Mouse (Mus musculus): ENCODE results near the gene Rbm15b. TPM values are rescaled to one million over a fixed set of nuclear protein-coding genes. Genes with fewer than 3 reads are reported as not detected.

Rbm15b gene
- 10 to 100 TPM; 48.2 to 51.2 TPM for total RNA-seq (2021)
- long read RNA-seq, experiment 1, full-length matches to known transcripts, result 41 of 41 reads
- long read RNA-seq, experiment 1, partial matches to known transcripts, result 0 of 41 reads
- long read RNA-seq, experiment 1, other reads (novel, unspliced or antisense), result 0 of 41 reads
- long read RNA-seq, experiment 2, full-length matches to known transcripts, result 51 of 51 reads
- long read RNA-seq, experiment 2, partial matches to known transcripts, result 0 of 51 reads
- long read RNA-seq, experiment 2, other reads (novel, unspliced or antisense), result 0 of 51 reads

DNA sequence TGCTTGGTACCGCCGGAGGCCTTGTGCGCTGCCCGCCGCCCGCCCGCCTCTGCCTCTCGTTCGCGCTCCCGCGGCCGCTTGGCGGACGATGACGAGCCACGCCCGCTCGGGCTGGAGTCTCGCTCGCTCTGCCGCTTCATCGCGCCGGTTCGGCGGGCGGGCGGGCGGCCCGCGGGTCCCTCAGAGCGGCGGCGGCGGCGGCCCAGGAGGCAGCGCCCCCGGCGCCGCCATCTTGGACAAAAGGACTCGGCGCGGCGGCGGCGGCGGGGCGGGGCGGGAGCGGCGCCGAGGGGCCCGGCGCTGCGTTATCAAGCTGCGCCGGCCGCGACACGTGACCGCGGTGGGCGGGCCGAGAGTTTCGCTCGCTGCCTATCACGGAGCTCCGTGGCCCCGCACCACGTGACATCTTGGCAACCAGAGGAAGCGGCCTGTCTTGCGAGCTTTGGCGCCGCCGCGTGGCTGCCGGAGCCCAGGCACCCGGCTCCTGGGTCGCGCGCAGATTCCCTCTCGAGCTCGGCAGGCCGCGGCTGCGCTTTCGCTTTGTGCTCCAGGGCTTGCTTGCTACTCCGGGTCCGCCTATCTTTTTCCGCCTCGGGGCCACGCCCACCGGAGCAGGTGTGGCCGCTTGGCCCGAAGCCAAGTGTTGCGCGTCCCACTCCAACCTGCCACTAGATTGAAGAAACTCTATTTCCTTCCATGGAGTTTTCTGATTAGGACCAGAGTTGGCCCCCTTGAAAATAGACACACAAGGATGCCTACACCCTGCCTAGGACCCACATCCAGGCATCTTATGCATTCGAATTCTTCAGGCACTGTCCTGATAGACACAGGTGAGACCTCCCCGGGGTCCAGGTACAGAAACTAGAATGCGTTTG, at the start of gene Rbm15b:
Gene Rbm15b, minus strand, starts transcription at position 601 of the 875 bp plus-strand sequence.
- DNase-seq (ENCODE audit: low spot score in 2 of 2), result peak; percentile 97 to 98

DNA sequence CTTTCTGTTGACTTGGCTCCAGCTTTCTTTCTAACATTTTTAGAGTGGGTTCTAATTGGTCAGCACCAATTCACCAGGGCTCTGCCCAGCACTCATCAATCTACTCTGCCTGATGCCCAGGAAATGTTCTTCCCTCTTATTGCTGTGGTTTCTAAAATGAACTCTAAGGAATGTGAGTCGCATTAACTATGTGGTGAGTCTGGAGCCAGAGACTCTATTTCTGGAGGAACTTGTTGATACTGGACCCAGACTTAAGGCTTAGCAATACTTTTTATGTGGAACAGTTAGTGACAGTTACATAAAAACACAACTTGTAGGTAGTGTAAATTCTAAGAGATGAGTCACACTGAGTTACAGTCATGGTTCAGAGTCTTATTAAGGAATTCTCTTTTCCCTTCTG, 47.8 kb upstream of the Rbm15b start:
- DNase-seq (ENCODE audit: low spot score in 2 of 2), result no peak

DNA sequence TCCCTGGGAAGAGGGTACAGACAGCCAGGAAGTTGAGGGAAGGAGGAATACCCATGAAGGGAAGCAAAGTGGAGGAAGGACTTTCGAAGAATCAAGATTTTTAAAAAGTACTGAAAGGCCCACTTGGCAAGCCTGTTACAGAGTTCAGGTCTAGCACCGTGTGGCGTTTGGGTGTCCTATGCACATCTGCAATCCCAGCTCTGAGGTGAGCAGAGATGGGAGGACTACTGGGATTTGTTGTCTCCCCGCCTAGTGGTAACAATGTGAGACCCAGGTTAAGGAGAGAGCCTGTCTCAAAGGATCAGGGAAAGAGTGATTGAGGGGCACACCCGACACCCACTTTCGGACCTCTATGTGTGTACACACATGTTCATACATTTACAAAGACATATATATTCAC, 27.6 kb upstream of the Rbm15b start:
- no peak for DNase-seq (ENCODE audit: low spot score in 2 of 2)

DNA sequence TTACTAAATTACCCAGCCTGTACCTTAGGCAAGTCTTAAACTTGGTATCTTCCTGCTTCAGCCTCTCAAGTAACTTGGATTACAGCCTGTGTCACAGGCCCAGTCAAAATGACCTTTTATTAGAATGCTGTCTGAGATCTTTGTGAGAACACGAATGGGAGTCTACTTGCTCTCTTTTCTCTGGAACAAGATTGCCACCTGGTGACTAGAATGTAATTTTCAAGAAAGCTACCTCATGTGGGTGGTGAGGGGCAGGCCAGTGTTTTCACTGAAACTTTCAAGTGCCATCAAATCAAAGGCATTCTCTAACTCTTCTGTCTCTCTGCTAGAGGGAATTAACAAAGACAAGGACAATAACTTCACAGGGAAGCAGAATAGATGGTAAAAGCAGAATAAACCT, 26.5 kb upstream of the Rbm15b start:
- DNase-seq (ENCODE audit: low spot score in 2 of 2), result no peak

DNA sequence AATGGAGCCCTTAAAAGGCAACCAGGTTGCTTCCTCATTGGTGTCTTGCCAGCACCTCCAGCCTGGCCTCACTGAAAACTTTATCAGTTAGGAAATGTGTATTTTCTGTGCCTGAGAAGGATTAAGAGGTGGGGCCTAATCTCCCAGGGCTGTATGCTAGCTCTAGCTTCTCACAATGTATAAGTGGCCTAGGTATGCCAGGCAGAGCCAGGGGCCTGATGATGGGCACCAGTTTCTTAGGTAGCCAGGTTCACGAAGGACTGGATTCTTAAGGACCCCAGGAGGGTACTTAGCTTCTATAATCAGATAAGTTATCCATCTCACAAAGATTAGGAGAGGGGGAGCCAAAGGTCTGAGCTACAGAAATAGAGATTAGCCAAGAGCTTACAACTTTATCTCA, 24.4 kb upstream of the Rbm15b start:
- no peak for DNase-seq (ENCODE audit: low spot score in 2 of 2)

DNA sequence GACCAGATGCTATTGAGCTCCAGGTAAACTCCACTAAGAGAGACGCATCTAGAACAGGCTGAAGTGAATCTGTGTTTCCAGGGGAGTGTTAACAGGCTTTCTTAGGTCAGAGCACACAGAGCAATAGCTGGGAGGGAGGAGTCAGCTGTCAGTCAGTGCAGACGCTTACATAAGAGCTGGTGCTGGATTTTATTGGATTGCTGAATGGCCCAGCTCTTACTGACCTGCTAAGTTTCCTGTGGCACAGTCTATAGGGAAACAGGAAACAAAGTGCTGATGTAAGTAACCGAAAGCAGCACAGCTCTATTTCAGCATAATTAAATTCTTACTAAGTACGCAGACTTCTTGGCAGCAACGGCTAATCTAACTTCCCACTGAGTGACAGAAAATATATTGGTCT, 21.5 kb upstream of the Rbm15b start:
- no peak for DNase-seq (ENCODE audit: low spot score in 2 of 2)

DNA sequence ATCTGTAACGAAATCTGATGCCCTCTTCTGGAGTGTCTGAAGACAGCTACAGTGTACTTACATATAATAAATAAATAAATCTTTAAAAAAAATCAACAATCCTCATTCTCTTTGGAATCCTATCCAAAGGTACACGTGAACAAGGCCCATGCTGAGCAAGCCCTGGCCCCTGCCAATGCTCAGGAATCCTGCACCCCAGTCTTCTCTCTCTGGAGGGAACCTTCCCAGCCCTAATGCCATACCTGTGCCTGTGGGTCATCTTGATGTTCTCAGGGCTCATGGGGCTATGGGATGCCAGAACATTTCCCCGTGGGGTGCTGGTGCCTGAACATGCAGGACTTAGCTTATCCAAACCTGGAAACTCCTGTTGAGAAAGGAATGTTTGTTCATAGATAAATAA, 20.9 kb upstream of the Rbm15b start:
- no peak for DNase-seq (ENCODE audit: low spot score in 2 of 2)

DNA sequence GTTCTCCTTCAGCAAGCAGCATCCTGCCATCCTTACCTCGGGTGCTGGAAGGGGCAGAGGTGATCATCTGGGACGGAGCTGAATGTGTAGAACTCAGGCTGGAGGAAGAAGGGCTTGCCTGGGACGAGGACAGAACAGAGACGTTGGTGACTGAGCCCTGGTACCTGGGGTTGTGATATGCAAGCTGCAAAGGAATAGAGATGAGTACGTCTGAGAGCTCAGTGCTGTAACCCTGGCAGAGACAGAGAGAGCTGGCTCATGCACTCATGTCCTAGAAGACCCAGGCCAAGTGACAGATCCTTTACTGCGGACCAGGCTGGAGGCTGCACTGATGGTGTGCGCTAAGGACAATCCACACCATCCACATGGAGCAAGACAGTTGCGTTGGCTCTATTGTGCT, 19.4 kb upstream of the Rbm15b start:
- no peak for DNase-seq (ENCODE audit: low spot score in 2 of 2)

DNA sequence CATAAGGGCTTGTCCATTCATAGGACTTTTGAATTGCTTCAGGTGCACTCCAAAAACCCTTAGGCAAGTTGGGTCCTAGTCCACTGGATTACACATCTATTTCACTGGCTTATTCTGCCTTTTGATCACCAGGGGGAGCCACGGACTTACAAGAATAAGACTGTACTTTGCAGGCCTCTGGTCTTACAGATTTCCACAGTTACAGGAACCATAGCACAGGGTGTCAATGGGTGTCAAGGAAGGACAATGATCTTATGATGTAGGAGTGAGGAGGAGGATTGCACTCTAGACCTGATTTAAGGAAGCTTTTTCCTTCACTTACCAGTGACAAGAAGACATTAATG, 16.5 kb upstream of the Rbm15b start:
- DNase-seq (ENCODE audit: low spot score in 2 of 2), result no peak

DNA sequence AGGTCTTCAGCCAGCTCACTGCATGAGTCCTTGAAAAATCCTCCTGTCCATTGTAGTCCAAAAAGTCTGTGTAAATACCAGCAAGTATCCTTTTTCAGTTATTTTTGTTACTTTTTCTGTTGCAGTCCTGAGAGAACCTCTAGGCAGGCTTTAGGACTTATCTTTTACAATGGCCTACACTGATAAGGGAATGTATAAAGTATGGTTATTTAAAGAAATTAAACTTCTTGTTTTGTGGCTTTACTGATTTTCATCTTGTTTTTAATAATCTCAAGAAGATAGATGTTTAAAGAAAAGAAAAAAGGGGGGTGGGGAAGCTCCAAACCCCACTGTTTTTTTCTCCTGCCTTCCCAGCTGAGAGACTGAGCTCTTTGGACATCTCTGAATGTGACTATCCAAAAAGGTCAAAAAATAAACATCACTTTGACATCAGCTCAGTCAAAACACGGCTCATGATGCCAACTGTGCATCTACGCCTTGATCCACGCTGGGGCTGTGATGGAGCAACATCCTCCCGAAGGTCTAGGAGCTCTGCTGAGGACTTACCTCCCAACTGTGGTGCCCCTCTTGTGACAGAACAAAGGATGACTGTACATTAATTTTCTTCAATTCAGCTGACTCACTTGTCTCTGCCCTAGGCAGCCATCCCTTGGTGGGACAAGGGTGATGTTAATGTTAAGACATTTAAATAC, 16.0 kb upstream of the Rbm15b start:
- DNase-seq (ENCODE audit: low spot score in 2 of 2), result no peak

DNA sequence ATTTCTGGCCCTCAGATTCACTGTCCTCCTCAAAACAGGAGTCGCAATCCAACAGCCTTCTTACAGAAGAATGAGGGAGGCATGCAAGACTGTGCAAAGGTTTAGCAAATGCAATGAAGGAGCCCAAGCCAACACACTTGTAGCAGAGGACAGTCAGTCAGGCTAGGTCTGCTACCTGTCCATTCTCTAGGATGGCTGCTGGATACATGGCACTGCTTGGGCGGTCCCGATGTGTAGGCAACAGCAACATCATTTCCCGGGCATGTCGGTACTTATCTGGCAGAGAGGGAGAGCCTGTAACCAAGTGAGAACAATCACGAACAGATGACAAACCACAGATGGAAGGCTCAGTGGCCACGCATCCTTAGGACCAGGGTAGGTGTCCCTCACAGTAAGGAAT, 14.4 kb upstream of the Rbm15b start:
- no peak for DNase-seq (ENCODE audit: low spot score in 2 of 2)

DNA sequence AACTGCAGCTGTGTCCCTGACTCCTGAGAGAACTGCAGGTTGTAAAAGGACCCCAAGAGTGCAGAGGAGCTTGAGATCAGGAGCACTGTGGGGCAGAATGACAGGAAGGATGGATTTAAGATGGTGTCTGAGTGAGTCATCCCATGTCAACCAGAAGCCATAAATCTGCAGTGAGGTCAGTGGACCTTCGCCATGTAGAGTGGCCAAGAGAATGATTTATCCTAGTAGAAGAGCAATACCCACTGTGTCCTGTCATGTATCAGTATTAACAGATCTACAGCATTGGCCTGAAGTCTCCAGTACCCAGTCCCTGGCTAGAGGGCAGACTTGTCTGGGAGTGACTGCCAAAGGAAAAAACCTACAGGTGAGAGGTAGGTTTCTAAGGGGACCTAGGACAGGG, 11.7 kb upstream of the Rbm15b start:
- DNase-seq (ENCODE audit: low spot score in 2 of 2), result no peak

DNA sequence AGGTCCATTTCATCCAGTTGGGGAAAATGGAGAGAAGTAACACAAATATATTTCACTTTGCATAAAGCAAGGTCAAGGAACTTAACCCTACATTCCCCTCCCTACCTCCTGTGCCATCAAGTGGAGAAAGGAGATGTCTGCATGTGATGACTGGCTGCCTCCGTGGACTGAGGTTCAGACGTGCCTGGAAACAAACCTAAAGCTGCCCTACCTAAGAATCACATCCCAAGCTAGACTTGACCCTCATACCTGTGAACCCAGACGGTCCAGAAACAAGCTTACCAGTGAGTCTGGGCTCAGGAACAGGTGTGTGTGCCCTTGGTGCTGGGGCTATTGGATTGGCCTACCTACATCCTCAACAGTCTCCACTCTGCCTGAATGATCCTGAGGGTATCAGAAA, 6.1 kb upstream of the Rbm15b start:
- no peak for DNase-seq (ENCODE audit: low spot score in 2 of 2)

DNA sequence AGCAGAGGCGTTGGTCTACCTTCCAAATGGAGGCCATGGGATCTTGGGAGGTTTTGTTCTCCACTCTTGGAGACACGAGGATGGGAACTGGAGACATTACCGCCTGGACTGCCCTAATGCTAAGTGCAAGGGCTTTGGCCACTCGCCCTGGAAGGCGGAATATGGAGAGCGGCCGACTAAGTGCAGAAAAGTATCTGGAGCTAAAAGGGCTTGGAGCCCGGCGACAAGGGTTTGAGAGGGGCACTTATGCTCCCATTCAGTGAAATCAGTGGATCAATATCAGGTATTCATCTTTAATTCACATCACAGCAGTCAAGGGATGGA, 5.3 kb upstream of the Rbm15b start:
- no peak for DNase-seq (ENCODE audit: low spot score in 2 of 2)

DNA sequence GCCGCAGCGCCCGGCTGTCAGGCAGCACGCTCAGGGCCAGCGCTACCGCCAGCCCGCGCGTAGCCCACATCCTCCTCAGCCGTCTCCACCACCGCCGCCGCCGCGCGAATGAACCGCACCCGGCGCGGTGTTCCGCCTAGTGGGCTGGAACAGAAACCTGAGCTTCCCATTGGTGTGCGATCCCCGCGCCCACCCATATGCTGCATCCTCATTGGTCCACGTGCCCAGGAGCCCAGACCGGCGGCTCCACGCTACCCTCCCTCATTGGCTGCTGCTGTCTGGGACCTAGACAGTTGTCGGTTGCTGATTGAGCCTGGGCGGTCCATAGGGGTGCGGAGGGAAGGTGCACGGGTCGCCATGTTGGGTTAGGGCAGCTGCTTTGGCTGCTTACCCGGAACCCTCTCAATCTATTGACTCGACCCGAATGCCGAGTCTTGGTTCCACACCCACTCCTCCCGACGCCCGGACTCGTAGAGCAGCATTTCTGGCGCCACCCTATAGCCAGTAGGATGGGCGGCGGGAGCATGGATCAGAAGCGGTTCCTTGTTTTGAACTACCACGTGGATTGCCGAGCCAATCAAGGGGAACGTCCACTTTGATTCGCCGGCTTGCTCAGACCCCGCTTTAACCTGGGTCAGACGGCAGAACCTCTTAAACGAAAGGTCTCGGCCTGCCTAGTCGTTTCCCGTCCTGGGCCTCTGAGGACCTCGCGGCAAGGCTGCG, 4.8 kb upstream of the Rbm15b start, which contains the start of gene Manf:
Gene Manf, minus strand, starts transcription at position 151 of the 723 bp plus-strand sequence.
- DNase-seq (ENCODE audit: low spot score in 2 of 2), result peak; percentile 97 to 99

DNA sequence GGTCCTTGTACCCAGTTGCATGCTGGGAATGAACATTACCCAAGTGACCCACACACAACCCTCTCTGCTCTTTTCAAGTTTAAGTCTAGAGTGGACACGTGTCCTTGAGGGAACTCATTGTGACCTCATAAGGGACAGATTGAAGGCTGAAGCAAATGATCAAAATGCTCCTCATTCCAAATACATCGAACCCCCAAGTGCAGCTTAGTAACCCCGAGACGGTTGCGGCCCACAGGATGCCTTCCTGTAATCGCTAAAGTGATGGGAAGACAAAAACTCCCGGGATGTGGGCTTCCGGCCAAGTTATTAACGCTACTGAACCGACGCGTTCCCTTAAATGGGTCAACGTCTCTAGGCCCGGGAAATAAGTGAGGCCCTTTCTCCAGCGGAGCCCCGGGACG, 4.1 kb upstream of the Rbm15b start:
- DNase-seq (ENCODE audit: low spot score in 2 of 2), result no peak

DNA sequence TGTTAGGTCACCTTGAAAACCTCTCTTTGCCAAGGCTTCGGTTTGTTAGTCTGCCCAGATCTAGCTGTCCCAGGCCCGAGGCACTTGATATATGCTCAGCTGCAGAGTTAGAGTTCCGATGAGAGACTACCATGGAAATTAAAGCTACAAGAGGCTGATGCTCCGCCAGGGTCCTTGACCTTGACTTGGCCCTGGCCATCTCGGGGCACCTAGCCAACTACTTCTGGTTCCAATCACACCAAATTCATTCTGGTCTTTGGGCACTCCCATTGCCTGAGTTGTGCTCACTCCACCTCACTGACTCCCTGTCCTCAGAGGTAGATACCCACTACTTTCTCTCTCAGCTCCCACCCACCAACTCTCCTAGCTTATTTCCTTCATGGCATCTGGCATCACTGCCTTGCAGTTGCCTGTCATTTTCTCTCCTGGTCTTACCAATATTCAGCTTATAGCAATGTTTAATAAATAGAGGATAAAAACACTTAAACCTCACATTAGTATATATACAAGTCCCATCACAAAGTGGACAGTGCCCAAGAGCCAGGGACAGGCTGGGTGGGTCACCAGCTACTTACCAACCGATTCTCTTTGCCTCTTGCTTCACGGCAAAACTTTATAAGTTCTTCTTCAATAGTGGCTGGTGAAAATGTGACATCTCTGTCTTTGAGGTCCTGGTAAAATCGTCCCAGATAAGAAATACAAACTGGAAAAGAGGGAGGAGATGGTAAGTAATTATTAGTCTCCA, 3.4 kb upstream of the Rbm15b start:
- no peak for DNase-seq (ENCODE audit: low spot score in 2 of 2)

DNA sequence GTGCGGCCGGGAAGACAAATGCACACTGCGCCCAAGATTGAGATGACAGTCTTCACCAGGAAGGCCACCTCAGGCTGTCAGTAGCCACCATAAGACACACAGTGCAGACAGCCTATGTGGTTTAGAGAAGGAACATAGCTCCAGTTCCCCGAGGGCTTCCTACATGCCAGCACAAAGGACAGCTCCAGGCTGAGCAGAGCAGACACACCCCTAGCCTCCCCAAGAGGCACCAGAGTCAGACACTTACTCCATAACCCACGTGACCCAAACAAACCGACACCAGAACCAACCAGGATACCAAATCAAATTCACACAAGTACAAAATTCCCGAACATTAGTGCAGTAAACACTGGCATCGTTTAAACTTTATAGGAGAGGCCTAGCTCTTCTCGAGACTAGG, 2.1 kb upstream of the Rbm15b start:
- DNase-seq (ENCODE audit: low spot score in 2 of 2), result no peak

DNA sequence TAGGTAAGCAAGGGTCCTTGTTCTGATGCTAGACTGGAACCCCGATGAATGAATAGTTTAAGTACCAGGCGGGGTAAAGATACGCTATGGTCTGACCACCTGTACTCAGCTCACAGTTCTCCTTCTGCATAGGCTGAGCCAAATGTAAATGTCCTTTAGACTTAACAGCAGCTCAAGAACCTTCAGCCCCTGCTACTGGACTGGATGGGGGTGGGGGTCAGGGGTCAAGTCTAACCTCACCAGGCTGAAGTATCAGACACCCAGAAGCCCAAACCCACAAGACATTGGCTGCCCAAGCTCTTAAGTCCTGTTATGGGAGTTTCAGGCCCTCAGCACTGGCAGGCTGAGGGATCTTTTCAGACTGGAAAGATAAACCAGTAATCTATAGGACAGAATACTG, 1.1 kb upstream of the Rbm15b start:
- no peak for DNase-seq (ENCODE audit: low spot score in 2 of 2)

DNA sequence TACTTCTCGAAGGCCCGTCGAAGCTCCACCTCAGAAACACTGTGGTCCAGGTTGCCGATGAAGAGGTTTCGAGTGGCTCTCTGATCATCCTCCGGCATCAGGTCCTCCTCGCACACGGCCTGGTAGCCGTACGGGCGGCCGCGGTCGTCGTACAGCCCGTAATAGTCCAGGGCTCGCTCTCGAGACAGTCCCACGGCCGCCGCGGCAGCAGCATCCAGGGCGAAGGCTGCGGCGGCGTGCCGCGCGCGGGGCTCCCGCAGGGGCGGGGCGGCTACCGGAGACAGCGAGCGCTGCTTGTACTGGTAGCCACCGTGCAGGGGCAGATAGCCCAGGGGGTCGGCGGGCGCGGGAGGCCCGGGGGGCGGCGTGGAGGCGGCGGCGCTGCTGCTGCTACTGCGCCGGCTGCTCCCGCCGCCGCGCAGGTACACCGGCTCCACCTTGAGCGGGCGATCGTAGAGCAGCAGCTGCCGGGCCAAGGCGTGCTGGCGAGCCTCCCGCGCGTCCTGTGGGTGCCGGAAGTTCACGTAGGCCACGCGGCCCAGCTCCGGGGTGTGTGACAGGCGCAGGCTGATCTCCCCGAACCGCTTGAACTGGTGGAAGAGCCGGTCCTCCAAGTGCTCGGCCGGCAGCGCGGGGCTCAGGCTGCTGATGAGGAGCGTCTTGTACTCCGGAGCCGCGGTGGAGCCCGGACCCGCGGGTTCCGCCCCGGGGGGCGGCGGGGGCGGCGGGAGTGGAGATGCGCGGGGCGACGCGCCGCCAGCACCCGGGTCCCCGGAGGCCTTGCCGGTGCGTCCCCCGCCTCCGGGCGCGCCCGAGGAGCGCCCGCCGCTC, 1.1 kb downstream of the Rbm15b start:
- peak in 1 of 2 experiments; percentile 26 for DNase-seq (ENCODE audit: low spot score in 2 of 2)

Measured in layer of hippocampus, postnatal 14 days (tissue).